Mouse (Mus musculus) adrenal gland, postnatal 25 days (tissue): ENCODE measurements around the gene Kcnk7. TPM values are rescaled to one million over a fixed set of nuclear protein-coding genes. Genes with fewer than 3 reads are reported as not detected.

Experiments used
- DNase-seq: peaks from one replicate; pipeline ENCODE4 v3.0.0; 2021; ENCODE audit warnings: mixed read lengths
- total RNA-seq: library from RNA; stranded (reverse); gene quantifications from 2 replicates; pipeline ENCODE4 v1.2.3, GENCODE M21; 2021

Gene Kcnk7
- total RNA-seq, 1 experiment from 2014 or later = not detected

GRCm38 (mm10) chr19:5689565-5690342 lies 14.4 kb upstream of the Kcnk7 start:
- peak; percentile 87 for DNase-seq

DNA sequence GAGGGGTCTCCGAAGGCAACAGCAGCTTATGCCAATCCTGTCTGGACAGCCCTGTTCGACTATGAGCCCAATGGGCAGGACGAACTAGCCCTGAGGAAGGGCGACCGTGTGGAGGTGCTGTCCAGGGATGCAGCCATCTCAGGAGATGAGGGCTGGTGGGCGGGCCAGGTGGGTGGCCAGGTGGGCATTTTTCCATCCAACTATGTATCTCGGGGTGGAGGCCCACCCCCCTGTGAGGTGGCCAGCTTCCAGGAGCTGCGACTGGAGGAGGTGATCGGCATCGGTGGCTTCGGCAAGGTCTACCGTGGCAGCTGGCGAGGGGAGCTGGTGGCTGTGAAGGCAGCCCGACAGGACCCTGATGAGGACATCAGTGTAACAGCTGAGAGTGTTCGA lies 13.8 kb upstream of the Kcnk7 start:
- DNase-seq = no peak

DNA sequence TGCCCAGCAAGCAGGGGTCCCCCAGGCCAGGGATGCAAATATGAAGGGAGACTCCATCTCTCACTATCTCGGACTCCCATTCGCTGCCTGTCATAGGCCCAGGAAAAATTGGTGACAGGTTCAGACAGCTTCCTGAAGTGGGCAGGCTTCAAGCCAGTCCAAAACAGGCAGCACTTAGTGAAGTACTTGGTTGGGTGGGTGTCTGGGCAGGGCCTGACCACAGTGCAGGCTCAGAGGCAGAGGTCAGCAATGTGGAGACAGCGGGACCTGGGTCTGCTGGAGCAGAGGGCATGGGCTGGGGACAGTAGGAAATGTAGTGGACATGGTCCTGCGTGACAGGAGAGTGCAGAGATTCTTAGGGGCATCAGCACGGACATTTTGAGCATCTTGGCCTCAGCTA lies 12.6 kb upstream of the Kcnk7 start:
- no peak for DNase-seq

- peak; percentile 46 for DNase-seq
Measured at GRCm38 (mm10) chr19:5692086-5692912, 11.9 kb upstream of the Kcnk7 start.

DNA sequence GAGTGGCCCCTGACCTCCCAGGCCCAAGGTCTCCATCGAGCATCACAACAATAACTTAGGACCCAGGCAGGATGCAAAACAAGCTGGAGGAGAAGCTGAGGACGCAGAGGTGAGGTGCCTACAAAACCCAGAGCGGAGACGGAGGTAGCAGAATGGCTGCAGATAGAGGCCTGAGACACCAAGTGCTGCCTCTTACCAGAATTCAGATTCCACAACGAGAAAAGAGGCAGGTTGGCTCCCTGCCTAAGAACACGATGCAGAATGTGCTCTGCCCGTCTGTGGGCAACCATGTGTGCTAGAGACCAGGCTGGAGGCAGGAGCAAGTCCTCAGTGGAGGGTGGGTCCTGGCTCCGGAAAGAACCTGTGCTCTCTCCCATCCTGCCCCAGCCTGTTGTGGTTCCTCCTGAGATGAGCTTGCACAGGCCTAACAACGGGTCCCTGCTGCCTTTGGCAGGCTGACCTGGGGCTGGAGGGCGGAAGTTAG lies 11.2 kb upstream of the Kcnk7 start:
- DNase-seq = no peak

- no peak for DNase-seq
Measured at GRCm38 (mm10) chr19:5693801-5694200, 10.4 kb upstream of the Kcnk7 start.

DNA sequence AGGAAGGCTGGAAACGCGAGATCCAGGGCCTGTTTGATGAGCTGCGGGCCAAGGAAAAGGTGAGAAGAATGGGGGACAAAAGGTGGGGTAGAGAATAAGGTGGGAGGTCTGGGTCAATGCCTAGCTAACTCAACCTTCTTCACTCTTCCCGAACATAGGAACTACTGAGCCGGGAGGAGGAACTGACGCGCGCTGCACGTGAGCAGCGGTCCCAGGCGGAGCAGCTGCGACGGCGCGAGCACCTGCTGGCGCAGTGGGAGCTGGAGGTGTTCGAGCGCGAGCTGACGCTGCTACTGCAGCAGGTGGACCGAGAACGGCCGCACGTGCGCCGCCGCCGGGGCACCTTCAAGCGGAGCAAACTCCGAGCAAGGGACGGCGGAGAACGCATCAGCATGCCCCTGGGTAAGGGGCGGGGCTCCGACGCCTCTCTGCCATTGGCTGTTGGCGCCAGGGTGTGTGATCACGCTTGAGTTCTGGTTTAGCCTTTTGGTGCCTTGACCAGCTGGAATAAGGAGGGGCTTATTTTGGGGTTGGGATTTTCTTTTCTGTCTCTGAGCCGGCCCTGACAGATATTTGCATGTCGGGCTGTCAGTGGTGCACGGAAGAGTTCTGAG lies 8.2 kb upstream of the Kcnk7 start:
- no peak for DNase-seq

DNA sequence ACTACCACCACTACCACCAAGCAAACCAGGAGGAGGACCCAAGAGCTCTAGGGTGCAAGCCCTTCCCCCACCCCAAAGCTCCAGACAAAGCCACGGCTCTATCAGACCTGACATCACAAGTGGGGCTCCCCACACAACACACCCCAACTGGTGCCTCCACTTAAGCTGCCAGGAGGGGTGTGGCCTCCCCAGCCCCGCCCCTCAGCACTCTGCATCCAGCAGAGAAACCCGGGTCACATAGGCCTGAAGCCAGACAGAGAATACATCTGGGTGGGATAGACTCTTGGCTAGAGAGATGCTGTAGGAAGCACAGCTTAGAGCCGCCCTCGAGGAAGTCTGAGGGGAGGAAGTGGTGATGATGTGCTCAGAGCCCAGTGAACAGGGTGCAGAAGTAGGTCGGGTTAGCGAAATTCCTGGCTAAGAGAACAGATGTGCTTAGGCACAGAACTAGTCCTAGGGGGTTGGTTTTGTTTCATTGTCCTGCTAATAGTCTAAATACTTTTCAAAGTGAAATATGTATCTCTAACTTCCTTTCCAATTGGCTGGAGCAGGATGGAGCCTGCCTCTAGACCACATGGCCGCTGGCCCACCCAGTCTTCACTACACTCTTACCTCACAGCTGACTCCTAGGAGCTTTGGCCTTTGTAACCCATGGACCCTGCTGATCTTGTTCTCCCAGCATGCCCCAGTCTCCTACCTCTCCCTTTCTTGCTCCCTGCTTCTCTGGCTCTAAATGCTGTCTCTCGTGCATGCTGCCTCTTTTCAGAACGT lies 819 bp downstream of the Kcnk7 start:
- DNase-seq = no peak

DNA sequence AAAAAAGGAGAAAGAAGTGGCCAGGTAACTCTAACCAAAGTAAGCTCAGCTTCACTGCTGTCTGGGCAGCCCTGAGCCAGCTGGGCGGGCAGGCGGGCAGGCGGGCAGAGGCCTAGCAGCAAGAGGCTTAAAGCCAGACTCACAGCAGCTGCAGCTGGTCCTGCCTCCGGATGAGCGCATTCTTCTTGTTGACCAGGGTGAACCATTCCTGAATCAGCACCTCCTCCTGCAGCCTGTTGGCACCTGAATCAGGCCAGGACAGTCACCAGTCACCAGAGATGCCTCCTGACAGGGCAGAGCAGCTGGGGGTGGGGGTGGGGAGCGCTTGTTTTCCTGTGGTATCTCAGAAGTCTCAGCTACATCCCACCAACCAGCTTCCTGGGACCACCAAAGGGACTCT lies 5.9 kb downstream of the Kcnk7 start:
- DNase-seq = no peak

DNA sequence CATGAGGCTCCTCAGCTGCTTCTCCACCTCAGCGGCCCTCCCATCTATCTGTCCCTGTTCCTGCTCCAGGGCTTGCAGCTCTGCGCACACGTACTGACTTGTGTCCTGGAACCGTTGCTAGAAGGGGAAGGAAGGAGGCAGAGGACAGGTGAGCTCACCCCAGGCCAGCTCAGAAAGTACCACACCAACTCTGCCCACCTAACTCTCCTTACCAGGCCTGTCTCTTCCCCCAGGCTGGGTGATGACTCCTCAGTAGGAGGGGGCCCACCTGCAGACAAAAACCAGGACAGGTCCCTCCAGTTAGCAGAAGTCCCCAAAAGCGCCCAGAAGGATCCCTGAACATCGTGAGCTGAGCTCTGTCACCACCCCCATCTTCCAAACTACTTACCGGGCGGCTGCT lies 6.4 kb downstream of the Kcnk7 start:
- no peak for DNase-seq

- DNase-seq = peak; percentile 73
Measured at GRCm38 (mm10) chr19:5711218-5711617, 7.1 kb downstream of the Kcnk7 start.

DNA sequence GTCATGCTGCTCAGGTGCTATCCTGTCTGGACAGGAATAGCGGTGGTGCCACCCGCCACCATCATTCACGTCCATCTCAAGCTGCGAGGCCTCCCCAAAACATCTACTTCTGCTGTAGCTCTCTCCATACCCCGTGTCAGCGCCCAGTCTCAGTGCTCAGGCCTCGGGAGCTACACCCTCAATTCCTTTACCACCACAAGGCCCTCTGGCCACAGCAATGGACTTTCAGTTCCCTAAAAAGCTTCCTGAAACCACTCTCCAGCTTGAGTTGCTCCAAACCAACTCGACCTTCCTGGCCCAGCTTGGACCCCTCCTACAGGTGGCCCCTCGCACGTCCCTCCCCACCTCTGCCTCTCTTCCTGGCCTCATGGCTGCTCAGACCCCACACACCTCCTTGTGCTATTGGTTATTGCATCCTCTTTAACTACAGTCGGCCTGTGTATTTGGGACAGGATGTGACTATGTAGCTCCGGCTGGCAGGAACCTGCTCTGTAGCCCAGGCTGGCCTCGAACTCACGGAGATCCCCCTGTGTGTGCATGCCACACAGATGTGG lies 7.8 kb downstream of the Kcnk7 start:
- DNase-seq = no peak

GRCm38 (mm10) chr19:5713255-5713654 lies 9.1 kb downstream of the Kcnk7 start:
- DNase-seq = no peak

GRCm38 (mm10) chr19:5713730-5714129 lies 9.6 kb downstream of the Kcnk7 start:
- DNase-seq = peak; percentile 49

DNA sequence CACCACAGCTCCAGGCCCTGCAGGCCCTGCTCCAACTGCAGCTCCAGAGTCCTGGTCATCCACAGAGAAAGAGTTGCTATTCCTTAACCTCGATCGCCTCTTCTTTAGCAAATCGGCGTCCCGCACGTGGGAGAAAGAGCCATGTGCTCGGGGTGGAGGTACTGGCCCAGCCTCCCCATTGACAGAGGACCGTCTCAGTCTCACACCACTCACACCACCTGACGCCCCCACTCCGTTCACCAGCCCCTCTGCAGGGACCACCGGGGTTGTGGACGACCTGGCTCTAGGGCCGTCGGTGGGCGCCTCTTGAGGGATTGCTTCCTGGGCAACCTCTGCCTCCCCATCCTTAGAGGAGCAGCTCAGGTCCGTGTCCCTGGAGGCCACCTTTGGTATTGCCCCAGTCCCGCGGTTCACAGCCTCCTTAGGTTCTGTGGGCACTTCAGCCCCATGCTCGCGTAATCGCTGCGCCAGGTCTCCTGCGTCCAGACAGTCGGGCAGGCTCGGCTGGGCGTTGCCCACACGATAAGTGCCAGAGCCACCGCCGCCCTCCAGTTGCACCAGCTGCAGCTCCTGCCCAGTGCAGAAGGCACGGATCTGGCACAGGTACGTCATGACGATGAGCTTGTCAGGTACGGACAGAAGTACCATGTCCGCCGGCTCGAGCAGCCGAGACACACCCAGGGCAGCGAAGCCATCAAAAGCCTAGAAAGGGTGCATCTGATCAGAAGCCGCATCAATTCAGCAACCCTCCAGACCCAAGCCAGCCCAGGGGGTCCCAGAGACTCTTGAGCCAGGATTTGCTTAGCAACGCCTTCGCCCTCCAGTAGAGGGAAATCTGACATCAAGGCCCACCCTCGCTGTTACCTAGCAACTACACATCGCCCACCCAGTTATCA lies 11.9 kb downstream of the Kcnk7 start:
- DNase-seq = no peak

- no peak for DNase-seq
Measured at GRCm38 (mm10) chr19:5716955-5717354, 12.8 kb downstream of the Kcnk7 start.

DNA sequence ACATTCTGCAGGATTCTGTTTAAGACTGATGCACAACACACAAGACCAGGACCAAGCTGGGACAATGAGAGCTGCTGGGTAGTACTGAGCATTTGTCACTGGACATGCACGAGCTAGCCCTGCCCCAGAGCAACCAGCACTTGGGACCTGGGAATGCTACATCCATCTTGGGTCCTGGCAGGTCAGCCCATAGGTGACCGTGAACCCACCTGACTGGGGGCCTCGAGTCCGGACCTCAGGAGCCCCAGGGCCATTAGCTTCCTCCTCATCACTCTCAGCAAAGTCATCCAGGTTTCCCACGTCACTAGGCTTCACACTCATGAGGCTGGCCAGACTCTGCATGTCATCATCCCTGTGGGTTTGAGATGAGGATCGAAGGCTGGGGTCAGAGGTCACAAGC lies 17.1 kb downstream of the Kcnk7 start:
- DNase-seq = no peak

DNA sequence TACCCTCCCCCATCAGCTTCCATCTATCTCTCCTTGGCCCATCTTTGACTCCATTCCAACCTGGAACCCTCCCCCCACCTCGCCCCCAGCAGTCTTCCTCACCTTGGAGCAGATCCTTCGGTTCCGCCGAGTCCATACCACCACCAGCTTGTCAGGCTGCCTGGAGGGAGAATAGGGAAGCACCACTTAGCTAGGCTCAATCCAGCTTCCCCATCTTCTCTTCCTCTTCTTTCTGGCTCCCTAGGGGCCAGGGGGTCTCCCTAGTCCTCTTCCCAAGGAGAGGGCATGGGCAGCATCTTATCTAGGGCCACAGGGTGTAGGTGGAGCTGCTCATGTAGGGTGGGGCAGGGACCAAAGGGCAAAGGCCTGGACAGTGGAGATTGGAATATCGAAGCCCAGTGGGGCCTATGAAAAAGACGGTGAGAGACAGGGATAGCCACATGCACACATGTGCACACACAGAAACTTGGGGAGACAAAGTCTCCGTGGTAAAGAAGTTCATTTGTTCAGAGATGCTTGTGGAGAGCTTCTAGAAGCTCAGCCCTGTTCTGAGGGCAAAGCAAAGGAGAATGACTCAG lies 18.8 kb downstream of the Kcnk7 start:
- DNase-seq = no peak

- no peak for DNase-seq
Measured at GRCm38 (mm10) chr19:5723934-5724548, 19.9 kb downstream of the Kcnk7 start.

DNA sequence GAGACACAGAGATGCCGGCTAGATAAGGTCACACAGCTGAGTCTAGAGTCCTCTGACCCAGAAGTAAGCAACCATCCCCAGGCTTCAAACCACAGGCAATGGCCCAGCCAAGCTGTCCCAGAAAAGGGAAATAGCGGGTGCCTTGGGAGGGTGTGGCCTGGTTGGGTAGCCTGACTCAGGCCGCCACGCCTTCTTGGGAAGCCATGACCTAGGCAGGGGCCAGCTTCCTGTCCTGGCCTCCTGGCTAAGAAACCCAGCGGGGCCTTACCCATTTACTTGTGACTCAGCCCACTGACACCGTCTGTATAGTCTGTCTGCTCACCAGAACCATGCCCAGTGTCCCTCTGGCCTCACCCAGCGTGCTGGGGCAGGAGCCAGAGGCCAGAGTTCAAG lies 20.4 kb downstream of the Kcnk7 start:
- DNase-seq = peak; percentile 74
